Mouse (Mus musculus): ENCODE measurements around the gene Chst11. TPM values are rescaled to one million over a fixed set of nuclear protein-coding genes. Genes with fewer than 3 reads are reported as not detected.

Chst11 gene
- total and polyA plus RNA-seq, 2 experiments, result 0.09 to 0.16 TPM

DNA sequence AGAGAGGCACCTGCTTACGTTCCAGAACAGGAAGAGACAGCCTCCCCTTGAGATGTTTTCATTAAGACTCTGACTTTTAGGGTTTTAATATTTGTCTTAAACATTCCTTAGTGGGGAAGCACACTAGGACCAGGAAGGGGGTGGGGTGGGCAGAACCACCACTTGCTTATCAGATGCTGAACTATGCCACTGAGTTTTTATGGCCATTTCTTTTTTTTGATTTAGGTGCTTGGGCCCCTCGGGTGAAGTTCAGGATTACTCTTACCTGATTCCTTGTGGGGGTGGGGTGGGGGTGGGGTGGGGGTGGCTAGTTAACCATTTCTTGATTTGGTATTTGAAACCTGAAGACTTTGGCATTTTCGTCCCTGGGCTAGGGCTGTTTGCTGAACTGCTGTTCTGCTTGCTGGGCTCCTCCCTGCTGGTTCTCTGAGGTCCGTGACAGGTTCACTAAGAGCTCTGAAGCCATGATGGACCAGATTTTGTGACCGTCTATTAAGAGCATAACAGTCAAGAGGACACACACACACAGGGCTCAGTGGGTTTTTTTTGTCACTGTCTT, 44.9 kb downstream of the Chst11 start:
- no peaks in the 10 kb centered on the region for H3K36me3 ChIP-seq (ENCODE audit: control insufficient read depth, insufficient read depth, low read length)
- H3K79me2 ChIP-seq (ENCODE audit: control insufficient read depth, insufficient read depth, low read length), result no peaks in the 10 kb centered on the region
- no peak for TF ChIP-seq CTCF (IDR thresholded peaks at IDR 0.05; ENCODE audit: low read depth, low read length)
- no peak for TF ChIP-seq POLR2A (IDR thresholded peaks at IDR 0.05; ENCODE audit: extremely low read depth, insufficient read depth, low read length)
- H3K27me3 ChIP-seq (ENCODE audit: control insufficient read depth, insufficient read depth, low read length), result no peaks in the 10 kb centered on the region
- no peak overlapping the region for H3K4me3 ChIP-seq (ENCODE audit: insufficient read depth, low read depth, low read length)
- no peak overlapping the region for H3K9ac ChIP-seq (ENCODE audit: low read depth, low read length)
- DNase-seq (ENCODE audit: extremely low read depth, low read depth, low spot score), result no peak
- 74% methylated on average over 5 of the region's 5 CpGs for WGBS
- H3K27ac ChIP-seq (replicated peaks; ENCODE audit: insufficient read depth, low read depth, low read length), result no peak overlapping the region
- H3K4me1 ChIP-seq (ENCODE audit: control insufficient read depth, insufficient read depth, low read length), result no peaks in the 10 kb centered on the region; the same call in 1 of the 2 replicates

DNA sequence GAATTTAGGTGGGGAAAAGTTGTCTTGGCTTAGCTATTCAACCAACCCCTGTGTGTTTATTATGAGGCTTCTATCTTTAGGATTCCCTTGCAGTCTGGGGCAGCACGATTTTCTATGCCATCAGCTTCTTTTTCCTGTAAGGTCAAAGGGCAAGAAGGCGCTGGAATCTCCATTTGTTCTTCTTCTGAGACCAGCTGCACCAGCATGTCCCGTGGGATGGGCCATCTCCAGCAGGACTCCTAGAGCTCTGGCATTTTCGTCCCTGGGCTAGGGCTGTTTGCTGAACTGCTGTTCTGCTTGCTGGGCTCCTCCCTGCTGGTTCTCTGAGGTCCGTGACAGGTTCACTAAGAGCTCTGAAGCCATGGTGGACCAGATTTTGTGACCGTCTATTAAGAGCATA, 45.6 kb downstream of the Chst11 start:
- H3K27ac ChIP-seq (replicated peaks; ENCODE audit: insufficient read depth, low read depth, low read length), result no peak overlapping the region
- H3K4me3 ChIP-seq (ENCODE audit: insufficient read depth, low read depth, low read length), result no peak overlapping the region
- H3K79me2 ChIP-seq (ENCODE audit: control insufficient read depth, insufficient read depth, low read length), result no peaks in the 10 kb centered on the region
- H3K4me1 ChIP-seq (ENCODE audit: control insufficient read depth, insufficient read depth, low read length), result no peaks in the 10 kb centered on the region; the same call in 1 of the 2 replicates
- H3K27me3 ChIP-seq (ENCODE audit: control insufficient read depth, insufficient read depth, low read length), result no peaks in the 10 kb centered on the region
- DNase-seq (ENCODE audit: extremely low read depth, low read depth, low spot score), result no peak
- H3K9ac ChIP-seq (ENCODE audit: low read depth, low read length), result no peak overlapping the region
- TF ChIP-seq CTCF (IDR thresholded peaks at IDR 0.05; ENCODE audit: low read depth, low read length), result no peak
- TF ChIP-seq POLR2A (IDR thresholded peaks at IDR 0.05; ENCODE audit: extremely low read depth, insufficient read depth, low read length), result no peak
- 56% methylated on average over 6 of the region's 6 CpGs for WGBS
- no peaks in the 10 kb centered on the region for H3K36me3 ChIP-seq (ENCODE audit: control insufficient read depth, insufficient read depth, low read length)

- H3K27me3 ChIP-seq (ENCODE audit: control insufficient read depth, insufficient read depth, low read length), result no peaks in the 10 kb centered on the region
- no peak overlapping the region for H3K27ac ChIP-seq (replicated peaks; ENCODE audit: insufficient read depth, low read depth, low read length)
- no peak for TF ChIP-seq POLR2A (IDR thresholded peaks at IDR 0.05; ENCODE audit: extremely low read depth, insufficient read depth, low read length)
- TF ChIP-seq CTCF (IDR thresholded peaks at IDR 0.05; ENCODE audit: low read depth, low read length), result no peak
- no peak overlapping the region for H3K4me3 ChIP-seq (ENCODE audit: insufficient read depth, low read depth, low read length)
- H3K36me3 ChIP-seq (ENCODE audit: control insufficient read depth, insufficient read depth, low read length), result no peaks in the 10 kb centered on the region
- no peaks in the 10 kb centered on the region; the same call in 1 of the 2 replicates for H3K4me1 ChIP-seq (ENCODE audit: control insufficient read depth, insufficient read depth, low read length)
- H3K79me2 ChIP-seq (ENCODE audit: control insufficient read depth, insufficient read depth, low read length), result no peaks in the 10 kb centered on the region
- DNase-seq (ENCODE audit: extremely low read depth, low read depth, low spot score), result no peak
- H3K9ac ChIP-seq (ENCODE audit: low read depth, low read length), result no peak overlapping the region
- WGBS, result 80% methylated on average over 4 of the region's 4 CpGs
Observed at GRCm38 (mm10) chr10:83031561-83031960, 46.3 kb downstream of the Chst11 start.

DNA sequence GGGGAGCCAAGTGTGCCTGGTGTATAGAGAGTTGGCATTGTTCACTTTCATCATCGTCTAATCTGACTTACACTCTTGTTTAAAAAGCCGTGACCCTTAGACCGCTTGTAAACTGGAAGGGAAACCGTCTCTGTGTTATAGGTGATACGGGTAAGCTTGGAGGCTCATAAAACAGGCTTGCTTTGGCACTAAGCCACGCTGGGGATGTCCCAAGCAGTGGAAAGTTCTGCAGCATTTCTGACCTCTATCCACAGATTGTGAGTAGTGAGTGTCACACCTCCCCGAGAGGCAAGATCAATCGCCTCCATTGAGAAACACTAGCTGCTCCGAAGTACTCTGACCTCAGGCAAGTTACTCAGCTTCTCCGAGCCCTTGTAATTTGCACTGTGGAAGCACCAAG, 47.3 kb downstream of the Chst11 start:
- Histone ChIP-seq H3K27me3 (ENCODE audit: control insufficient read depth, insufficient read depth, low read length) (no peaks in the 10 kb centered on the region), H3K79me2 (ENCODE audit: control insufficient read depth, insufficient read depth, low read length) (no peaks in the 10 kb centered on the region), H3K9ac (ENCODE audit: low read depth, low read length) (no peak overlapping the region), H3K4me1 (ENCODE audit: control insufficient read depth, insufficient read depth, low read length) (no peaks in the 10 kb centered on the region; the same call in 1 of the 2 replicates), H3K27ac (replicated peaks; ENCODE audit: insufficient read depth, low read depth, low read length) (no peak overlapping the region), H3K36me3 (ENCODE audit: control insufficient read depth, insufficient read depth, low read length) (no peaks in the 10 kb centered on the region), H3K4me3 (ENCODE audit: insufficient read depth, low read depth, low read length) (no peak overlapping the region)
- DNase-seq (ENCODE audit: extremely low read depth, low read depth, low spot score), result peak; percentile 89
- TF ChIP-seq POLR2A (IDR thresholded peaks at IDR 0.05; ENCODE audit: extremely low read depth, insufficient read depth, low read length) (no peak), CTCF (IDR thresholded peaks at IDR 0.05; ENCODE audit: low read depth, low read length) (no peak)
- WGBS, result 24% methylated on average over 10 of the region's 10 CpGs

- 79% methylated on average over 20 of the region's 20 CpGs for WGBS
- Histone ChIP-seq H3K27me3 (ENCODE audit: control insufficient read depth, insufficient read depth, low read length) (no peaks in the 10 kb centered on the region), H3K27ac (replicated peaks; ENCODE audit: insufficient read depth, low read depth, low read length) (no peak overlapping the region), H3K79me2 (ENCODE audit: control insufficient read depth, insufficient read depth, low read length) (no peaks in the 10 kb centered on the region), H3K4me3 (ENCODE audit: insufficient read depth, low read depth, low read length) (no peak overlapping the region), H3K4me1 (ENCODE audit: control insufficient read depth, insufficient read depth, low read length) (no peaks in the 10 kb centered on the region; the same call in 1 of the 2 replicates), H3K36me3 (ENCODE audit: control insufficient read depth, insufficient read depth, low read length) (no peaks in the 10 kb centered on the region), H3K9ac (ENCODE audit: low read depth, low read length) (no peak overlapping the region)
- DNase-seq (ENCODE audit: extremely low read depth, low read depth, low spot score), result no peak
- TF ChIP-seq POLR2A (IDR thresholded peaks at IDR 0.05; ENCODE audit: extremely low read depth, insufficient read depth, low read length) (no peak), CTCF (IDR thresholded peaks at IDR 0.05; ENCODE audit: low read depth, low read length) (no peak)
Observed at GRCm38 (mm10) chr10:83036340-83037045, 51.2 kb downstream of the Chst11 start.

DNA sequence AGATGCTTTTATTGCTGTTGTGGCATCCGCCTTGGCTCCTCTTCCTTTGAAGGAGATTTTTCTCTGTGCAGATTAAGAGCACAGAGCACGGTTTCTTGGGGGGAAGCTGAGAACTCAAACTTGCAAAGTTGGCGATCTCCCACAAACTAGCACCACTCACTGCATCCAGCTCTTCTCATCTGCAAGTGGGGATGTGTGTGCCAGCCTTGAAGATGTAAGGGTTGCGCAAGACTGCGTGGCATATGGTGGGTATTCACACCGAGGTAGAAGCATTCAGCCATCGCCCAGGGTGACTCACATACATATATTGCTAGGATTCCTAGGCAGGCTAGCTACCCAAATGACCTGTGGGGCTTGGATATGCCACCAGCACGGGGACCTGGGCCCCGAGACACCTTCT, 52.9 kb downstream of the Chst11 start:
- Histone ChIP-seq H3K79me2 (ENCODE audit: control insufficient read depth, insufficient read depth, low read length) (no peaks in the 10 kb centered on the region), H3K27ac (replicated peaks; ENCODE audit: insufficient read depth, low read depth, low read length) (no peak overlapping the region), H3K4me1 (ENCODE audit: control insufficient read depth, insufficient read depth, low read length) (no peaks in the 10 kb centered on the region; the same call in 1 of the 2 replicates), H3K27me3 (ENCODE audit: control insufficient read depth, insufficient read depth, low read length) (no peaks in the 10 kb centered on the region), H3K4me3 (ENCODE audit: insufficient read depth, low read depth, low read length) (no peak overlapping the region), H3K9ac (ENCODE audit: low read depth, low read length) (no peak overlapping the region), H3K36me3 (ENCODE audit: control insufficient read depth, insufficient read depth, low read length) (no peaks in the 10 kb centered on the region)
- no peak for DNase-seq (ENCODE audit: extremely low read depth, low read depth, low spot score)
- TF ChIP-seq POLR2A (IDR thresholded peaks at IDR 0.05; ENCODE audit: extremely low read depth, insufficient read depth, low read length) (no peak), CTCF (IDR thresholded peaks at IDR 0.05; ENCODE audit: low read depth, low read length) (no peak)
- WGBS, result 87% methylated on average over 9 of the region's 9 CpGs

Measured in liver, adult 2 months (tissue).